Mouse (Mus musculus) liver, embryonic 14.5 days (tissue): ENCODE data around the gene Tpst1. TPM values are rescaled to one million over a fixed set of nuclear protein-coding genes. Genes with fewer than 3 reads are reported as not detected.

Source experiments
- ATAC-seq: fragments of 200-750 bp; cut with Nextera tagmentation; 2 replicates; pipeline ENCODE4 v1.8.0; 2017; ENCODE audit warnings: moderate number of reproducible peaks, mild to moderate bottlenecking, moderate library complexity; ENCODE audit not compliant: insufficient read depth
- DNase-seq, 3 experiments: peaks; one replicate each; pipeline ENCODE4 v3.0.0-alpha.2; 2012 to 2013; ENCODE audit warnings: low read depth in 3 of 3, low spot score in 3 of 3
- H3K27ac ChIP-seq: fragments of 300-500 bp; sonication (generic); 2 replicates; pipeline ENCODE4 v1.5.1; 2014; ENCODE audit warnings: moderate library complexity, mild to moderate bottlenecking, control low read depth, inconsistent platforms
- H3K27me3 ChIP-seq: fragments of 300-500 bp; sonication (generic); 2 replicates; pipeline ENCODE4 v1.6.1; 2014; ENCODE audit warnings: mild to moderate bottlenecking, low read length, moderate library complexity; ENCODE audit not compliant: control insufficient read depth, insufficient read depth
- H3K36me3 ChIP-seq: fragments of 300-500 bp; sonication (generic); replicated peaks from 2 replicates; pipeline ENCODE4 v1.6.1; 2014; ENCODE audit warnings: low read depth; ENCODE audit not compliant: control insufficient read depth, insufficient read depth
- H3K4me1 ChIP-seq, 2 experiments: fragments of 200-500 bp in 1 of 2; fragments of 300-500 bp in 1 of 2; sonication (generic) in 1 of 2; replicated peaks; 2 replicates each; pipeline ENCODE4 v1.6.1; 2012 to 2014; ENCODE audit warnings: antibody characterized with exemption in 1 of 2, inconsistent platforms in 1 of 2, low read length in 1 of 2; ENCODE audit not compliant: control insufficient read depth in 2 of 2, insufficient read depth in 2 of 2
- H3K4me2 ChIP-seq: fragments of 300-500 bp; sonication (generic); 2 replicates; pipeline ENCODE4 v1.6.1; 2014; ENCODE audit warnings: low read depth, mild to moderate bottlenecking, control low read depth, moderate library complexity
- H3K4me3 ChIP-seq, 2 experiments: fragments of 200-500 bp in 1 of 2; fragments of 300-500 bp in 1 of 2; sonication (generic) in 1 of 2; 2 replicates each; pipeline ENCODE4 v1.5.1; 2012 to 2014; ENCODE audit warnings: low read depth in 2 of 2, low read length in 2 of 2, mild to moderate bottlenecking in 2 of 2, control low read depth in 1 of 2, inconsistent platforms in 1 of 2, moderate library complexity in 1 of 2; ENCODE audit not compliant: insufficient read depth in 1 of 2
- H3K9ac ChIP-seq: fragments of 300-500 bp; sonication (generic); replicated peaks from 2 replicates; pipeline ENCODE4 v1.6.1; 2014; ENCODE audit warnings: mild to moderate bottlenecking, control low read depth, moderate library complexity
- H3K9me3 ChIP-seq: fragments of 300-500 bp; sonication (generic); 2 replicates; pipeline ENCODE4 v1.6.1; 2016; ENCODE audit warnings: low read length, mixed read lengths; ENCODE audit not compliant: control insufficient read depth
- CTCF ChIP-seq: IDR thresholded peaks from 2 replicates; pipeline ENCODE4 v1.5.1; 2016; ENCODE audit warnings: antibody characterized with exemption, low read depth, control low read depth
- EP300 ChIP-seq: IDR thresholded peaks from 2 replicates; pipeline ENCODE4 v1.6.1; 2016; ENCODE audit warnings: antibody characterized with exemption, low read depth
- WGBS: fragments of 180-500 bp; shearing (Covaris S2); extraction: QIAGEN DNeasy Blood & Tissue Kit; methylation state at CpG from one replicate; pipeline ENCODE4 v1.1.7; 2014; ENCODE audit not compliant: insufficient replicate concordance; 5-methylcytosine and 5-hydroxymethylcytosine counted together
- polyA plus RNA-seq, 2 experiments: library from polyadenylated mRNA; depleted of rRNA in 1 of 2; stranded (reverse) in 1 of 2; unstranded in 1 of 2; fragments of >200 nt; fragmentation: Nextera tagmentation in 1 of 2; extraction: Ambion mirVana in 1 of 2; gene quantifications; 2 replicates each; pipeline versions ENCODE4 v1.2.1 to v1.2.3; 2012 to 2014

Tpst1 gene
- polyA plus RNA-seq, 2 experiments: 10.0 to 22.8 TPM

DNA sequence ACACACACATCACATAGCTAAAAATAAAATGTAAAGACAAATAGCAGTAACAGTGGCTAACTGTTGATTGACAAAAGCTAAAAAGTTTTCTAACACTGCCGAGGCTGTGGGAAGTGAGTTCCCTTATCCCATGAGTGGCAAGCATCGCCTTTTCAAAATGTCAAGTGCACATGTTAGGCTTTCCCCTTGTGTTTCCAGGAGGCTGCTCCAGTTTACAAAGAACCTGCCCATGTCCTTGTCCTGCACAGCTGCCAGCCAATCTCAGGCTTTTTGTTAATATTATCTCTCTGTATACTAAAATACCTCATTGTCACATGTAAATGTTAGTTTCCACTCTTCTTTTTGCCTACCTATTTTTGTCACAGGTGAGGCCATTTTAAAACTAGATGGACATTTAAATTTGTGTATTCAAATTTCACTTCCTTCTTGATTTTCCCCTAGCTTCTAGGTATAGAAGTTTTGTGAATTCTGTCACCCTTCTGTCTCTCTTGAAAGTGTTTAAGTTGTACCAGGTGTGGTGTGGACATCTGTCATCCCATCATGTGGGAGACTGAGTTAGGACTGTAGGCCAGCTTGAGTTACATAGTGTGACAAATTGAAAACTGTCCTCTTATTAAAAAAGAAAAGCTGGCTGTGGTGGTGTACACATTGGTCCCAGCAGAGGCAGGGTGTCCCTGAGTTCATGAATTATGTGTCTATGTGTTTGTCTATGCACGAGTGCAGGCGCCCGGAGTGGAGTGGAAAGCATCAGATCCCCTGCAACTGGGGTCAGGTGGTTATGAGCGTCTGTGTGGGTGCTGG is 108.8 kb downstream of the Tpst1 start:
- Histone ChIP-seq H3K4me1 (peaks cover 23 to 35% of the 10 kb centered on the region in 2 experiments), H3K27ac (no peak overlapping the region), H3K9ac (no peak overlapping the region), H3K4me2 (no peak overlapping the region), H3K4me3 (no peak overlapping the region), H3K27me3 (no peaks in the 10 kb centered on the region), H3K9me3 (no peaks in the 10 kb centered on the region), H3K36me3 (no peaks in the 10 kb centered on the region; the same call in 1 of the 2 replicates)
- DNase-seq: no peak
- TF ChIP-seq CTCF: no peak
- no peak for TF ChIP-seq EP300
- WGBS: 81% methylated on average over 6 of the region's 6 CpGs
- no peak for ATAC-seq

GRCm38 (mm10) chr5:130182541-130182821 is 109.4 kb downstream of the Tpst1 start:
- Histone ChIP-seq H3K27ac (no peak overlapping the region), H3K4me3 (no peak overlapping the region), H3K36me3 (peaks cover 2% of the 10 kb centered on the region; the same call in 1 of the 2 replicates), H3K4me2 (no peak overlapping the region), H3K9me3 (no peaks in the 10 kb centered on the region), H3K9ac (no peak overlapping the region), H3K4me1 (peaks cover 27 to 38% of the 10 kb centered on the region in 2 experiments), H3K27me3 (no peaks in the 10 kb centered on the region)
- DNase-seq (no peak), ATAC-seq (no peak)
- no peak for TF ChIP-seq CTCF
- no peak for TF ChIP-seq EP300
- WGBS: 88% methylated on average over 3 of the region's 3 CpGs

- Histone ChIP-seq H3K27ac (no peak overlapping the region), H3K27me3 (no peaks in the 10 kb centered on the region), H3K9me3 (no peaks in the 10 kb centered on the region), H3K36me3 (peaks cover 15% of the 10 kb centered on the region), H3K4me2 (no peak overlapping the region), H3K9ac (no peak overlapping the region; the same call in 1 of the 2 replicates), H3K4me1 (peaks cover 22 to 34% of the 10 kb centered on the region in 2 experiments), H3K4me3 (no peak overlapping the region)
- WGBS: 78% methylated on average over 9 of the region's 9 CpGs
- peak; percentile 36; the same call in 1 of the 2 replicates for ATAC-seq
- DNase-seq: no peak
- TF ChIP-seq CTCF (no peak), EP300 (no peak)
These were observed 111.2 kb downstream of the Tpst1 start for GRCm38 (mm10) chr5:130184193-130184856.

DNA sequence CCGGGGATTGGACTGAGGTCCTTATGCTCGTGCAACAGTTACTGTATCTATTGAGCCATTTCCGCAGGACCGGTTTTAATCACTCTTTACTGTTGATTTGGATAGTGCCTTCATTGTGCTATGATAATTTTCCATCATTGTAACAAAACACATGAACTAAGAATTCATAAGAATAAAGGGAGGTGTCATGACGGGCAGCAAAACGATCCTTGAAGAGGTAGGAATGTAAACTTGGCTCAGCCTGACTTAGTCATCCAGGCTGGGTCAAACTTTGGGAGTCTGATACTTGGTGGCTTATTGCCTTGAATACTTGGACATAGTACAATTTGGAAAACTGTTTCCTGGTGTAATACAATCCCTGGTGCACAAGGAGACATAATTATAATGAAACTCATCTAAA is 112.2 kb downstream of the Tpst1 start:
- no peak overlapping the region for H3K27ac ChIP-seq
- H3K27me3 ChIP-seq: no peaks in the 10 kb centered on the region
- no peaks in the 10 kb centered on the region for H3K9me3 ChIP-seq
- ATAC-seq (no peak), DNase-seq (no peak)
- H3K9ac ChIP-seq: no peak overlapping the region
- 81% methylated on average over 6 of the region's 6 CpGs for WGBS
- H3K4me2 ChIP-seq: no peak overlapping the region
- peaks cover 22 to 34% of the 10 kb centered on the region in 2 experiments for H3K4me1 ChIP-seq
- peaks cover 25% of the 10 kb centered on the region for H3K36me3 ChIP-seq
- TF ChIP-seq CTCF (no peak), EP300 (no peak)
- H3K4me3 ChIP-seq: no peak overlapping the region

Other genes with a start within 250 kb of the Tpst1 start
- 8.6 and 10.0 TPM in 2 replicates for gene Sumf2, start 226.3 kb upstream of the Tpst1 start, polyA plus RNA-seq (2012; rRNA removed)
- gene Sumf2, start 226.3 kb upstream of the Tpst1 start, polyA plus RNA-seq (2014; fragmentation: Nextera tagmentation; extraction: Ambion mirVana): 15.0 and 19.1 TPM in 2 replicates
- 452 and 500 TPM in 2 replicates for gene Chchd2, start 185.9 kb upstream of the Tpst1 start, polyA plus RNA-seq (2012; rRNA removed)
- gene Chchd2, start 185.9 kb upstream of the Tpst1 start, polyA plus RNA-seq (2014; fragmentation: Nextera tagmentation; extraction: Ambion mirVana): 630 and 646 TPM in 2 replicates
- 0.43 and 0.70 TPM in 2 replicates for gene Zbed5, start 177.6 kb upstream of the Tpst1 start, polyA plus RNA-seq (2012; rRNA removed)
- 0.67 and 1.4 TPM in 2 replicates for gene Zbed5, start 177.6 kb upstream of the Tpst1 start, polyA plus RNA-seq (2014; fragmentation: Nextera tagmentation; extraction: Ambion mirVana)
- 0.05 and 0.10 TPM in 2 replicates for gene Phkg1, start 174.8 kb upstream of the Tpst1 start, polyA plus RNA-seq (2012; rRNA removed)
- 0.10 and 0.18 TPM in 2 replicates for gene Phkg1, start 174.8 kb upstream of the Tpst1 start, polyA plus RNA-seq (2014; fragmentation: Nextera tagmentation; extraction: Ambion mirVana)
- gene Nupr1l, start 164.8 kb upstream of the Tpst1 start, polyA plus RNA-seq (2012; rRNA removed): 0.26 and 0.61 TPM in 2 replicates
- 0.71 and 0.72 TPM in 2 replicates for gene Nupr1l, start 164.8 kb upstream of the Tpst1 start, polyA plus RNA-seq (2014; fragmentation: Nextera tagmentation; extraction: Ambion mirVana)
- 16.5 and 16.6 TPM in 2 replicates for gene Vkorc1l1, start 131.4 kb upstream of the Tpst1 start, polyA plus RNA-seq (2012; rRNA removed)
- gene Vkorc1l1, start 131.4 kb upstream of the Tpst1 start, polyA plus RNA-seq (2014; fragmentation: Nextera tagmentation; extraction: Ambion mirVana): 16.2 and 17.5 TPM in 2 replicates
- gene Gusb, start 70.3 kb upstream of the Tpst1 start, polyA plus RNA-seq (2012; rRNA removed): 15.5 and 18.7 TPM in 2 replicates
- gene Gusb, start 70.3 kb upstream of the Tpst1 start, polyA plus RNA-seq (2014; fragmentation: Nextera tagmentation; extraction: Ambion mirVana): 37.7 and 37.9 TPM in 2 replicates
- 26.1 and 30.4 TPM in 2 replicates for gene Asl, start 44.1 kb upstream of the Tpst1 start, polyA plus RNA-seq (2012; rRNA removed)
- 39.8 and 47.3 TPM in 2 replicates for gene Asl, start 44.1 kb upstream of the Tpst1 start, polyA plus RNA-seq (2014; fragmentation: Nextera tagmentation; extraction: Ambion mirVana)
- gene Crcp, start 44.0 kb upstream of the Tpst1 start, polyA plus RNA-seq (2012; rRNA removed): 8.6 and 15.8 TPM in 2 replicates
- gene Crcp, start 44.0 kb upstream of the Tpst1 start, polyA plus RNA-seq (2014; fragmentation: Nextera tagmentation; extraction: Ambion mirVana): 14.7 and 16.1 TPM in 2 replicates
- gene Kctd7, start 71.5 kb downstream of the Tpst1 start, polyA plus RNA-seq (2012; rRNA removed): 3.2 and 3.6 TPM in 2 replicates
- 3.8 and 6.6 TPM in 2 replicates for gene Kctd7, start 71.5 kb downstream of the Tpst1 start, polyA plus RNA-seq (2014; fragmentation: Nextera tagmentation; extraction: Ambion mirVana)
- gene Rabgef1, start 98.5 kb downstream of the Tpst1 start, polyA plus RNA-seq (2012; rRNA removed): 9.9 and 13.7 TPM in 2 replicates
- gene Rabgef1, start 98.5 kb downstream of the Tpst1 start, polyA plus RNA-seq (2014; fragmentation: Nextera tagmentation; extraction: Ambion mirVana): 19.7 and 23.9 TPM in 2 replicates
- 12.5 and 14.1 TPM in 2 replicates for gene Tmem248, start 143.8 kb downstream of the Tpst1 start, polyA plus RNA-seq (2012; rRNA removed)
- 25.4 and 26.6 TPM in 2 replicates for gene Tmem248, start 143.8 kb downstream of the Tpst1 start, polyA plus RNA-seq (2014; fragmentation: Nextera tagmentation; extraction: Ambion mirVana)
- gene Sbds, start 182.2 kb downstream of the Tpst1 start, polyA plus RNA-seq (2012; rRNA removed): 17.9 and 35.8 TPM in 2 replicates
- gene Sbds, start 182.2 kb downstream of the Tpst1 start, polyA plus RNA-seq (2014; fragmentation: Nextera tagmentation; extraction: Ambion mirVana): 38.1 and 40.1 TPM in 2 replicates
- 5.1 and 6.8 TPM in 2 replicates for gene Tyw1, start 182.3 kb downstream of the Tpst1 start, polyA plus RNA-seq (2012; rRNA removed)
- gene Tyw1, start 182.3 kb downstream of the Tpst1 start, polyA plus RNA-seq (2014; fragmentation: Nextera tagmentation; extraction: Ambion mirVana): 12.1 and 13.5 TPM in 2 replicates